Mouse (Mus musculus) C2C12 (cell line): ENCODE data around the gene Cped1. TPM values are rescaled to one million over a fixed set of nuclear protein-coding genes. Genes with fewer than 3 reads are reported as not detected.
"Not testable (repeated sequence)": the region's sequence is repeated elsewhere in the genome, so short reads cannot be mapped to it uniquely, and the experiment has no call there.

Experiments used
- H3K27me3 ChIP-seq: one replicate; pipeline ENCODE4 v1.6.1; 2011; ENCODE audit not compliant: control insufficient read depth, insufficient read depth, insufficient read length
- H3K36me3 ChIP-seq: one replicate; pipeline ENCODE4 v1.6.1; 2011; ENCODE audit not compliant: control insufficient read depth, insufficient read depth
- H3K4me3 ChIP-seq: one replicate; pipeline ENCODE4 v1.5.1; 2011; ENCODE audit warnings: mild to moderate bottlenecking, control low read depth; ENCODE audit not compliant: poor library complexity, insufficient read depth, severe bottlenecking
- H3K79me2 ChIP-seq: one replicate; pipeline ENCODE4 v1.6.1; 2011; ENCODE audit not compliant: control insufficient read depth, insufficient read depth
- H3K79me3 ChIP-seq: one replicate; pipeline ENCODE4 v1.6.1; 2011; ENCODE audit warnings: low read depth, control low read depth
- H3ac ChIP-seq: one replicate; pipeline ENCODE3; 2011; ENCODE audit warnings: low read depth; ENCODE audit not compliant: control insufficient read depth, insufficient read length
- CEBPB ChIP-seq: IDR thresholded peaks from one replicate; pipeline ENCODE4 v1.6.1; 2011; ENCODE audit warnings: low read depth, mild to moderate bottlenecking, control low read depth, moderate library complexity
- CTCF ChIP-seq: IDR thresholded peaks from one replicate; pipeline ENCODE4 v1.5.1; 2011; ENCODE audit not compliant: control insufficient read depth, insufficient read depth, insufficient read length
- FOSL1 ChIP-seq: IDR thresholded peaks from one replicate; pipeline ENCODE4 v1.8.0; 2011; ENCODE audit warnings: mild to moderate bottlenecking, low read length; ENCODE audit not compliant: poor library complexity, insufficient read depth, severe bottlenecking
- MAX ChIP-seq: IDR thresholded peaks from one replicate; pipeline ENCODE4 v1.6.1; 2011; ENCODE audit warnings: mild to moderate bottlenecking, control low read depth
- MYOD1 ChIP-seq: IDR thresholded peaks from one replicate; pipeline ENCODE4 v1.6.1; 2011; ENCODE audit warnings: low read depth; ENCODE audit not compliant: control insufficient read depth, insufficient read length
- MYOG ChIP-seq: IDR thresholded peaks from one replicate; pipeline ENCODE4 v1.6.1; 2011; ENCODE audit not compliant: control insufficient read depth, insufficient read length; ENCODE audit errors: extremely low read depth
- USF1 ChIP-seq: IDR thresholded peaks from one replicate; pipeline ENCODE4 v1.6.1; 2011; ENCODE audit warnings: low read depth, mild to moderate bottlenecking, control low read depth, moderate library complexity
- polyA plus RNA-seq: library from polyadenylated mRNA; unstranded; fragments of >200 nt; fragmentation: generic; extraction: Trizol; gene quantifications from one replicate; pipeline ENCODE4 v1.2.1, GENCODE M21; 2012; ENCODE audit warnings: missing spikeins

The Cped1 gene
- polyA plus RNA-seq, 1 experiment: 1.2 TPM

DNA sequence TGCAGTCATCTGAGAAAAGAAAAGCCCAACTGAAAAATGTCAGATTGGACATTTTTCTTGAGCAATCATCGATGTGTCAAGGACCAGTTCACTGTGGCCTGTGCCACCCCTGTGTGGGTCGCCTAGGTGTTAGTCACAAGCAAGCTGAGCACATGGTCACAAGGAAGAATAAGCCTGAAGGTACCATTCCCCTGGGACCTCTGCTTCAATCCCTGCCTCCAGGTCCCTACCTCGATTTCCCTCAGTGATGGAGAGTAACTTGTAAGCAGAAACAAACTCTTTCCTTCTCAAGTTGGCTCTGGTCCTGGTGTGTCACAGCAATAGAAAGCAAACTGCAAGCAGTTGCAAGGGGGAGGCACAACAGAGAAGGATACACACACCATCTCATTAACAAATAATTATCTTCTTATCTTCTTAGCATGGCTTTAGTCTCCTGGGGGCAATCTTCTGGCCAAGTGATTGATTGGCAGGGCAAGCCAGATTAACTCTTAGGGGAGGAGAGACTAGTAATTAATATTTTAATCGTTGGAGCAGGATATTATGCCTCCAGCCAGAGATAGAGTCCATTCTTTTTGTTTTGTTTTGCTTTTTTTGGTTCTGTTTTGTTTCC lies 51.8 kb downstream of the Cped1 start:
- TF ChIP-seq USF1: no peak
- TF ChIP-seq FOSL1: no peak
- no peak for TF ChIP-seq MYOG
- TF ChIP-seq MAX: no peak
- no peak for TF ChIP-seq CEBPB
- no peak for TF ChIP-seq CTCF
- TF ChIP-seq MYOD1: no peak
- H3K36me3 ChIP-seq: no peaks in the 10 kb centered on the region
- H3K4me3 ChIP-seq: no peak overlapping the region

DNA sequence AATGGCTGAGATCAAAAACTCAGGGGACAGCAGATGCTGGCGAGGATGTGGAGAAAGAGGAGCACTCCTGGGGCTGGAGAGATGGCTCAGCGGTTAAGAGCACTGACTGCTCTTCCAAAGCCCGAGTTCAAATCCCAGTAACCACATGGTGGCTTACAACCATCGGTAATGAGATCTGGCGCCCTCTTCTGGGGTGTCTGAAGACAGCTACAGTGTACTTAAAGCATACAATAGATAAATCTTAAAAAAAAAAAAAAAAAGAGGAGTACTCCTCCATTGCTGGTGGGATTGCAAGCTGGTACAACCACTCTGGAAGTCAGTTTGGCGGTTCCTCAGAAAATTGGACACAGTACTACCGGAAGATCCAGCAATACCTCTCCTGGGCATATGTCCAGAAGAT lies 54.0 kb downstream of the Cped1 start:
- H3ac ChIP-seq, H3K79me3 ChIP-seq, H3K79me2 ChIP-seq, H3K36me3 ChIP-seq, H3K27me3 ChIP-seq, H3K4me3 ChIP-seq: not testable (repeated sequence)

More for the DNA sequence above, 51.8 kb downstream of the Cped1 start:
- no peaks in the 10 kb centered on the region for H3K27me3 ChIP-seq
- H3K79me3 ChIP-seq: no peaks in the 10 kb centered on the region
- no peaks in the 10 kb centered on the region for H3K79me2 ChIP-seq
- no peak overlapping the region for H3ac ChIP-seq

- no peaks in the 10 kb centered on the region for H3K79me3 ChIP-seq
- H3K36me3 ChIP-seq: no peaks in the 10 kb centered on the region
- TF ChIP-seq CTCF (no peak), MYOG (no peak), FOSL1 (no peak), MAX (no peak), USF1 (no peak), CEBPB (no peak)
- H3ac ChIP-seq: no peak overlapping the region
- H3K79me2 ChIP-seq: no peaks in the 10 kb centered on the region
- H3K4me3 ChIP-seq: no peak overlapping the region
- H3K27me3 ChIP-seq: no peaks in the 10 kb centered on the region
Observed at GRCm38 (mm10) chr6:22044880-22045605, 59.3 kb downstream of the Cped1 start.

- H3K79me3 ChIP-seq: no peaks in the 10 kb centered on the region
- no peaks in the 10 kb centered on the region for H3K36me3 ChIP-seq
- no peaks in the 10 kb centered on the region for H3K27me3 ChIP-seq
- H3ac ChIP-seq: no peak overlapping the region
- no peak for TF ChIP-seq FOSL1
- TF ChIP-seq CEBPB: no peak
- H3K79me2 ChIP-seq: no peaks in the 10 kb centered on the region
- no peak overlapping the region for H3K4me3 ChIP-seq
Observed at GRCm38 (mm10) chr6:22047101-22047500, 61.4 kb downstream of the Cped1 start.

GRCm38 (mm10) chr6:22049093-22049492 lies 63.4 kb downstream of the Cped1 start:
- TF ChIP-seq MYOG (no peak), CTCF (no peak), FOSL1 (no peak), CEBPB (no peak), MYOD1 (no peak), USF1 (no peak), MAX (no peak)

DNA sequence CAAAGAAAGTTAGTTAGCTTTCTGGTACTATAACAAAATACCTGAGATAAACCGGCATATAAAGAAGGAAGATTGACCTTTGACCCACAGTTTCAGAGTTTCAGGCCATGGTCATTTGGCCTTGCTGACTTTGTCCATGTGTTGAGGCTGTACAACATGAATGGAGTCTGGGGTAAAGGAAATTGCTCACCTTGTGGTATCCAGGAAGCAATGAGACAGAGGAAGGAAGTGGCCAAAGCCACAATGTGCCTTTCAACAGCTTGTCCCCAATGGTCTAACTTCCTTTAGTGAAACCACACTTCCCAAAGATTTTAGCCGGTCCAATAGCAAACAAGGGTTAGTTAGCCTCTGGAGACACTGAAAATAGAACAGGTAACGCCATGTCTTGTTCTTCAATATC lies 65.8 kb downstream of the Cped1 start:
- Histone ChIP-seq H3ac (no peak overlapping the region), H3K79me3 (no peaks in the 10 kb centered on the region), H3K4me3 (no peak overlapping the region), H3K79me2 (no peaks in the 10 kb centered on the region), H3K36me3 (no peaks in the 10 kb centered on the region), H3K27me3 (no peaks in the 10 kb centered on the region)
- TF ChIP-seq FOSL1: no peak
- no peak for TF ChIP-seq CEBPB
- TF ChIP-seq MAX: no peak
- no peak for TF ChIP-seq MYOD1
- TF ChIP-seq MYOG: no peak
- TF ChIP-seq USF1: no peak
- TF ChIP-seq CTCF: no peak

More at GRCm38 (mm10) chr6:22049093-22049492, 63.4 kb downstream of the Cped1 start:
- Histone ChIP-seq H3K4me3 (no peak overlapping the region), H3K27me3 (no peaks in the 10 kb centered on the region), H3K79me3 (no peaks in the 10 kb centered on the region), H3K79me2 (no peaks in the 10 kb centered on the region), H3K36me3 (no peaks in the 10 kb centered on the region), H3ac (no peak overlapping the region)
